Mouse (Mus musculus) heart, adult 2 months (tissue): ENCODE measurements around the gene Fat3. TPM values are rescaled to one million over a fixed set of nuclear protein-coding genes. Genes with fewer than 3 reads are reported as not detected.

ENCODE experiments used
- DNase-seq, 2 experiments: peaks; one replicate each; pipeline ENCODE4 v3.0.0; 2021
- H3K27ac ChIP-seq: fragments of 200-600 bp; 2 replicates; pipeline ENCODE4 v1.8.1; 2022
- H3K27me3 ChIP-seq: fragments of 200-500 bp; 2 replicates; pipeline ENCODE4 v1.6.1; 2012; ENCODE audit warnings: mild to moderate bottlenecking, low read length, inconsistent platforms, mixed read lengths; ENCODE audit not compliant: control insufficient read depth, insufficient read depth
- H3K36me3 ChIP-seq: fragments of 200-500 bp; 2 replicates; pipeline ENCODE4 v1.6.1; 2012; ENCODE audit warnings: low read length, inconsistent platforms; ENCODE audit not compliant: control insufficient read depth, insufficient read depth
- H3K4me1 ChIP-seq: fragments of 200-500 bp; 2 replicates; pipeline ENCODE4 v1.6.1; 2011; ENCODE audit warnings: low read length; ENCODE audit not compliant: control insufficient read depth, insufficient read depth
- H3K4me3 ChIP-seq: fragments of 200-600 bp; 2 replicates; pipeline ENCODE4 v1.8.1; 2022
- H3K79me2 ChIP-seq: fragments of 200-500 bp; replicated peaks from 2 replicates; pipeline ENCODE4 v1.6.1; 2012; ENCODE audit warnings: mild to moderate bottlenecking, inconsistent platforms, low read length, moderate library complexity, mixed read lengths; ENCODE audit not compliant: control insufficient read depth, insufficient read depth
- H3K9ac ChIP-seq: fragments of 200-500 bp; 2 replicates; pipeline ENCODE4 v1.6.1; 2012; ENCODE audit warnings: low read depth, mild to moderate bottlenecking, control low read depth, inconsistent platforms, low read length, mixed read lengths
- CTCF ChIP-seq: fragments of 200-600 bp; IDR thresholded peaks from 2 replicates; pipeline ENCODE4 v1.8.1; 2022; ENCODE audit warnings: antibody characterized with exemption, mild to moderate bottlenecking, moderate library complexity
- EP300 ChIP-seq: fragments of 200-500 bp; IDR thresholded peaks from 2 replicates; pipeline ENCODE4 v1.6.1; 2011; ENCODE audit warnings: low read depth, low read length, control low read depth; ENCODE audit not compliant: insufficient read depth
- POLR2A ChIP-seq: fragments of 200-500 bp; IDR thresholded peaks from 2 replicates; pipeline ENCODE4 v1.6.1; 2011; ENCODE audit warnings: mild to moderate bottlenecking, low read depth, low read length, control low read depth; ENCODE audit not compliant: insufficient read depth
- WGBS: fragments of 180-500 bp; shearing (Covaris S2); methylation state at CpG from one replicate; pipeline ENCODE4 v1.1.7; 2018; 5-methylcytosine and 5-hydroxymethylcytosine counted together
- intact Hi-C: fragments of 180-260 bp; cut with DNase I; formaldehyde crosslinking; loops from one replicate; pipeline ENCODE4 v1.15.1; 2025
- polyA plus RNA-seq: library from polyadenylated mRNA; depleted of rRNA; stranded (reverse); fragments of >200 nt; gene quantifications from 2 replicates; pipeline ENCODE4 v1.2.3, GENCODE M21; 2012
- total RNA-seq, 2 experiments: library from RNA; stranded (reverse); gene quantifications; 2 replicates each; pipeline ENCODE4 v1.2.3; 2021

Gene Fat3
- total and polyA plus RNA-seq, 3 experiments: 0.20 to 0.43 (median 0.37) TPM

GRCm38 (mm10) chr9:16422707-16423106, 78.4 kb downstream of the Fat3 start:
- intact Hi-C loops: no loop called here
- TF ChIP-seq CTCF: no peak
- no peak for TF ChIP-seq POLR2A
- TF ChIP-seq EP300: no peak

GRCm38 (mm10) chr9:16402815-16403214, 98.3 kb downstream of the Fat3 start:
- no peak for DNase-seq
- WGBS: 70% methylated on average over 3 of the region's 3 CpGs
- Histone ChIP-seq H3K4me1 (no peaks in the 10 kb centered on the region), H3K4me3 (no peak overlapping the region), H3K9ac (no peak overlapping the region), H3K27ac (no peak overlapping the region), H3K79me2 (no peaks in the 10 kb centered on the region), H3K27me3 (no peaks in the 10 kb centered on the region), H3K36me3 (no peaks in the 10 kb centered on the region)
- TF ChIP-seq POLR2A: no peak
- TF ChIP-seq EP300: no peak
- TF ChIP-seq CTCF: no peak
- intact Hi-C loops: no loop called here

More at GRCm38 (mm10) chr9:16422707-16423106, 78.4 kb downstream of the Fat3 start:
- no peaks in the 10 kb centered on the region for H3K79me2 ChIP-seq
- no peak for DNase-seq
- no peak overlapping the region for H3K9ac ChIP-seq
- H3K27ac ChIP-seq: no peak overlapping the region
- H3K4me3 ChIP-seq: no peak overlapping the region
- no peaks in the 10 kb centered on the region for H3K4me1 ChIP-seq
- no peaks in the 10 kb centered on the region for H3K27me3 ChIP-seq
- WGBS: 75% methylated on average over 2 of the region's 2 CpGs
- no peaks in the 10 kb centered on the region for H3K36me3 ChIP-seq

GRCm38 (mm10) chr9:16398734-16399686, 102.1 kb downstream of the Fat3 start:
- TF ChIP-seq EP300 (no peak), POLR2A (no peak), CTCF (no peak)
- intact Hi-C loops: no loop called here
- Histone ChIP-seq H3K4me3 (no peak overlapping the region), H3K79me2 (no peaks in the 10 kb centered on the region), H3K36me3 (no peaks in the 10 kb centered on the region), H3K27me3 (no peaks in the 10 kb centered on the region), H3K4me1 (no peaks in the 10 kb centered on the region), H3K27ac (no peak overlapping the region), H3K9ac (no peak overlapping the region)
- DNase-seq: no peak
- WGBS: 72% methylated on average over 6 of the region's 6 CpGs

- TF ChIP-seq POLR2A: no peak
- TF ChIP-seq CTCF: no peak
- no peaks in the 10 kb centered on the region for H3K4me1 ChIP-seq
- intact Hi-C loops: no loop called here
- H3K27me3 ChIP-seq: no peaks in the 10 kb centered on the region
- no peak overlapping the region for H3K9ac ChIP-seq
- no peak overlapping the region for H3K27ac ChIP-seq
- 74% methylated on average over 4 of the region's 4 CpGs for WGBS
- no peak overlapping the region for H3K4me3 ChIP-seq
- DNase-seq: no peak
- H3K36me3 ChIP-seq: no peaks in the 10 kb centered on the region
- H3K79me2 ChIP-seq: no peaks in the 10 kb centered on the region
Measured at GRCm38 (mm10) chr9:16389141-16389540, 111.9 kb downstream of the Fat3 start.

- Histone ChIP-seq H3K36me3 (no peaks in the 10 kb centered on the region), H3K27me3 (no peaks in the 10 kb centered on the region), H3K4me1 (no peaks in the 10 kb centered on the region), H3K27ac (no peak overlapping the region), H3K4me3 (no peak overlapping the region), H3K79me2 (no peaks in the 10 kb centered on the region), H3K9ac (no peak overlapping the region)
- intact Hi-C loops: no loop called here
- DNase-seq: no peak
- no peak for TF ChIP-seq CTCF
- no peak for TF ChIP-seq POLR2A
- no peak for TF ChIP-seq EP300
Measured at GRCm38 (mm10) chr9:16387527-16387926, 113.6 kb downstream of the Fat3 start.

GRCm38 (mm10) chr9:16363713-16364112, 137.4 kb downstream of the Fat3 start:
- no peaks in the 10 kb centered on the region for H3K4me1 ChIP-seq
- intact Hi-C loops: no loop called here
- no peak overlapping the region for H3K4me3 ChIP-seq
- H3K36me3 ChIP-seq: no peaks in the 10 kb centered on the region
- 75% methylated on average over 3 of the region's 3 CpGs for WGBS
- H3K27me3 ChIP-seq: no peaks in the 10 kb centered on the region
- no peak overlapping the region for H3K9ac ChIP-seq
- H3K27ac ChIP-seq: no peak overlapping the region
- H3K79me2 ChIP-seq: no peaks in the 10 kb centered on the region
- TF ChIP-seq CTCF (no peak), EP300 (no peak), POLR2A (no peak)
- DNase-seq: no peak
